Mouse (Mus musculus) right cerebral cortex, postnatal 25 days (tissue): ENCODE data around the gene Olfm2.
"Not testable (repeated sequence)": the region's sequence is repeated elsewhere in the genome, so short reads cannot be mapped to it uniquely, and the experiment has no call there.

Source experiments
- DNase-seq: peaks from one replicate; pipeline ENCODE4 v3.0.0; 2022

The Olfm2 gene

GRCm38 (mm10) chr9:20651602-20652259 lies 94.4 kb downstream of the Olfm2 start, which contains the start of gene Pin1:
TSS of gene Pin1 (plus strand) at chr9:20652095.
- DNase-seq: peak; percentile 99

GRCm38 (mm10) chr9:20645121-20645520 lies 101.0 kb downstream of the Olfm2 start:
- DNase-seq: no peak

GRCm38 (mm10) chr9:20644360-20645081 lies 101.6 kb downstream of the Olfm2 start, which contains the start of gene Fbxl12:
TSS of gene Fbxl12 (minus strand) at chr9:20644767.
- DNase-seq: peak; percentile 80

- DNase-seq: no peak
These were observed 102.4 kb downstream of the Olfm2 start for GRCm38 (mm10) chr9:20643781-20644180.

- DNase-seq: no peak
These were observed 103.2 kb downstream of the Olfm2 start for GRCm38 (mm10) chr9:20642896-20643466.

GRCm38 (mm10) chr9:20642101-20642895 lies 103.9 kb downstream of the Olfm2 start, which contains the start of gene Ubl5:
TSS of gene Ubl5 (plus strand) at chr9:20642878.
- no peak for DNase-seq

GRCm38 (mm10) chr9:20641501-20641900 lies 104.6 kb downstream of the Olfm2 start:
- DNase-seq: no peak

GRCm38 (mm10) chr9:20639486-20639885 lies 106.7 kb downstream of the Olfm2 start:
- no peak for DNase-seq

- no peak for DNase-seq
These were observed 107.6 kb downstream of the Olfm2 start for GRCm38 (mm10) chr9:20638552-20638951.

GRCm38 (mm10) chr9:20636790-20637189 lies 109.4 kb downstream of the Olfm2 start:
- no peak for DNase-seq

- no peak for DNase-seq
These were observed 109.9 kb downstream of the Olfm2 start for GRCm38 (mm10) chr9:20636256-20636655.

- not testable (repeated sequence) for DNase-seq
These were observed 110.5 kb downstream of the Olfm2 start for GRCm38 (mm10) chr9:20635676-20636075.

GRCm38 (mm10) chr9:20631332-20631731 lies 114.8 kb downstream of the Olfm2 start:
- no peak for DNase-seq
